Mouse (Mus musculus) NIH3T3 (cell line): ENCODE data around the gene Stap2.

ENCODE experiments used
- DNase-seq: peaks from one replicate; pipeline ENCODE4 v3.0.0-alpha.2; 2012; ENCODE audit warnings: low read depth

Stap2 gene

DNA sequence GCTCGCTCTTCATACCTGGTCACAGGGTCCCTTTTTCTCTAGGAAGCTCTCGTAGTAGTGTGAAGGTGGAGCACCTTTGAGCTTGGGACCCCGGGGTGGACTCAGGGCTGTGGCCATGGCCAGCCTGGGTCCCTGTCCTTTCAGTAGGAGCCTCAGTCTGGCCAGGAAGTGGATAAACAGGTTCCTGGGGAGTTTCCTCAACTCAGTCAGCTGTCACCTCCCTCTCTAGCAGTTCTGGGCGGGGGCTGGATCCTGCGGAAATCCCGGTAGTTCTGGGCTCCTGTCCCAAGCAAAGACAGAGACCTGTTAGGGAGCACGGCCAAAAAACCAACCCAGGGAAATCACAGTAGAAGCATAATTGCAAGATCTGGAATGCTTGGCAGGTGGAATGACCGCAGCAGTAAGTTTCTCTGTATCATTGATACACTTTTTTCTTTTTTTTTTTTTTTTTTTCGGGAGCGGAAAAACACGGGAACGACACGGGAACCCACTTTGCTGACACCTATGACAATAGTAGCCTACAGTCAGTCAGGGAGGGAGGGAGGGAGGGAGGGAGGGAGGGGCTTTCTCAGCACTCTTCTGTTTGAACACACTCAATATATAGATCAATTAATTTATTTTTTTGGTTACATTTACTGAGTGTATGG lies at the start of gene Stap2, which contains the start of gene Mpnd:
TSS of gene Stap2 (minus strand) at position 170 of the 647 bp plus-strand sequence.
TSS of gene Mpnd (plus strand) at position 297 of the 647 bp plus-strand sequence.
- peak; percentile 71 for DNase-seq

DNA sequence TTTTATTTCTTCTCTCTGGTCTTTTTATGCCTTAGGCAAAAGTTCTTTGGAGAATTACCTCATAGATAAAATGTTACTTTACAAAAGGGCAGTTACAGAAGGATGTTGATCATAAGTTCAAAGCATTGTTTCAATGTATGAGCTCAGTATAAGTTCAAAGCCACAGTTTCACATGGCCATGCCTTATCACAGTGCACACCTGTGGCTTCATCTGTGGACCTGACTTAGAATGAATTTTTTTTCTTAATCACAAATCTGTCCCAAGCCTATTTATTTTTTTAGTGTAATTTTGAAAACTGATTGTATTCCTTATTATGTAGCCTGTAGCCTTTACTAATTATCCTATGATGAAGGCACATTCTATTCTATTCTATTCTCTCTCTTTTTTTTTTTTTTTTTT lies 49.6 kb upstream of the Stap2 start:
- DNase-seq = no peak

DNA sequence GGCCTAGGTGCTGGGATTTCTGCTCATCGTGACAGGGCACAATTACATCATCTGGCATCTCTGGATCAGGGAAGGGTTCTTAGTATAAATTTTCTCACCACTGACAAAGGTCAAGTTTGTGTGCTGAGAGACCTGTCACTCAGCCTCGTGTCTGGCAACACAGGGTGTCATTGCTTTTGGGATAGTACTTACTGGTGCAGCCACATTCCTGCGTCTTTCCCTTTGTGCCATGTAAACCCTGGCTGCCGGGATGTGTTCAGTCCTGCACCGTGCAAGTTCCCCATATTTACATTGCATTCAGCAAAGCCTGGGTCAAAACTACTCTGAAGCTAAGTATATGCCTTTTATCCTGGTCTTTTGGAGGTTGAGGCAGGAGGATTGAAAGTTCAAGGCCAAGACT lies 46.0 kb upstream of the Stap2 start:
- DNase-seq = no peak

DNA sequence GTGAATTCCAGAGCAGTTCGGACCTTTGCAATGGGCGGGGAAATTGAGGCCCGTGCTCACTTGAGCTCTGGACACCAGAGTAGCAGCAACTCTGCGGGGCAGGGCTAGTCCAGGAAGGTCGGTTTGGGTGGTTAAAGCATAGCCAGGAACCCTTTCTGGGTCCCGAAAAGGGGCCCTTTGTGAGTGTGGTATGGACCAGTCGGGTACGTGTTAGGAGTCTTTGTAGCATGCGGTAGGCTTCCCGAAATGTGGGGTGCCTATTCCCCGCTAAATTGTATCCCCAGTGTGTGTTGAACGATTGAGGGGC lies 35.4 kb upstream of the Stap2 start:
- DNase-seq = peak; percentile 42

DNA sequence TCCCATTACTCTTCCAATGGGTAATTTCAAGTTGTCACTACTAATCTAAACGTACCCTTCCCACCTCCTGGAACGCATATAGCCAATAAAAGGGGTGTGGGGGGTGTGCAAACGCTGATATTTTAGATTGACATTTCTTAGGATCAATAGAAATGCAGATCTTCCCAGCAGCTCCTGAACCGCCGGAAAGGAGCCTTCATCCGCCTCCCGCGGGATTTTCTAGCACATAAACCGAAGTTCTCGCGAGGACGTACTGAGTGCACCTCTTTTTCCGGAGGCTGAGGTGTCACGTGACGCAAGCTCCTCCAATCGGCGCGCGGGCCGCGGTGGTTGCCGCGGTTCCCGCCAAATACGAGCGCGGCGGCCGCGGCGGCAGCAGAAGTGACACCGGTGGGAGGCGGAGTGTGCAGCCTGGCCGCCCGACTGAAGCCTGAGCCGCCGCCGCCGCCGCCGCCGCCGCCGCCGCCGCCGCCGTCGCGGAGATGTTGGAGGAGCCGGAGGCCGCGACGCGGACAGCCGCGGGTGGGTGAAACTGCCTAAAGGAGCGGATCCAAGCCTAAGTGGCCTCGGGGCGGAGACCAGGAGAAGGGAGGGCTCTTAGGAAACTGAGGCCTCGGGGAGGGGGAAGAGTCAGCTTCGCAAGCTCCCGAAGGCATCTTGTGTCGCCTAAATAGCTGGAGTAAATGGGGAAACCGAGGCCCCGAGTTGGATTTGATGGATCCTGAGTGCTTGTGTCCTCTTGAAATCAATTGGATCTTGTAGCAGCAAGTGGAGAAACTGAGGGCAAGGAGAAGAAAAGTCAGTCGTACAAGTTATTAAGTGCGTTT lies 34.9 kb upstream of the Stap2 start, which contains the start of gene Chaf1a:
TSS of gene Chaf1a (plus strand) at position 410 of the 827 bp plus-strand sequence.
- DNase-seq = peak; percentile 99

DNA sequence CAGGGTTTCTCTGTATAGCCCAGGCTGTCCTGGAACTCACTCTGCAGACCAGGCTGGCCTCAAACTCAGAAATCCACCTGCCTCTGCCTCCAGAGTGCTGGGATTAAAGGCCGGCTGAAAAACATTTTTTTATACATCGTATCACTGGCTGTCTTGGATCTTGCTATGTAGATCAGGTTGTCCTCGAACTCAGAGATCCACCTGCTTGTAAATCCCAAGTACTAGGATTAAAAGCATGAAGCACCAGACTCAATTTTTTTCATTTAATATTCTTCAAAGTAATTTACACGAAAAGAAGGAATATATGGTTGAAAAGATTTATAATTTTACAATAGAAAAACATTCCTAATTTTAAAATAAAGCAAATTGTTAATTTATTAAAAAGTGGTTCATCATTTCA lies 34.0 kb upstream of the Stap2 start:
- no peak for DNase-seq

DNA sequence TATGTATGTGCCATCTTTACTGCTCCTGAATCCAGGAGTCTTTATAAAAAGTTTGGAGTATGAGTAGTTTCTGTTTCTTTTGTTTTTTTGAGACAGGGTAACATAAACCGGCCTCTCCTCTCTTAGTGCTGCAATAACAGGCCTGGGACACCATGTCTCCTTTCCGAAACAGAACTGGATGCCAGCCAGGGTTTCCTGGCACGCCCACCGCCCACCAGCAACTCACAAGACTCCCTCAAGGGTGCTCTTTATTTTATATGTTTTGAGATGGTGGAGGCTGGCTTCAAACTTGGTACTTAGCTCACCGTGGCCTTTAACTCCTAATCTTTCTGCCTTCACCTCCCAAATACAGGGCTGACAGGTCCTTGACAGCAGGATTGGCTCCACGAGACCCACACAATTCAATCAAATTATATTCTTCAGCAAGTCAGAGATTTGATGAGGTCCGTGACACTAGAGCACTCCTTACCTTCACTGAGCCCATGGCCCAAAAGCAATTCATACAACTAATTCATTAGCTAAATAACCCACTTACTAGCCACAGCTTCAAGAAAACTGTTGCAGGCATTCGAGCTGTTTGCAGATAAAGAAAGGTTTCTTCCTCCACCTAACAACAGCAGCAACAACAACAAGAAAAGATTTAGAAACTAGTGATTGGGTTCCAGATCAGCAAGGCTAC lies 33.3 kb upstream of the Stap2 start:
- DNase-seq = peak; percentile 43

DNA sequence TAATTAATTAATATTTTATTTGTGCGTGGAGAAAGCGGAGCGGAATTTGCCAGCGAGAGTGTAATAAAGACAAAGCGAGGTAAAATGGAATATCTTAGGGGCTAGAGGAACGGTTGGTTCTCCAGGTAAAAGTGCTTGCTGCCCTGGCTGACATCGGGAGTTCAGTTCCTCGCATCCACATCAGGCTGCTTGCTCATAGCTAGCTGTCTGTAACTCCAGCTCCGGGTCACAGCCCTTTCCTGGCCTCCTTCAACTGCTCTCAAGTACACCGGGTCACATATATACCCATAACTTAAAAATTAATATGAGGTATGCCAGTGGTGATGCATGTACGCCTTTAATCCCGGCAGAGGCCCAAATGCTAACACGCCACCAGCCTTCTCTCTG lies 31.5 kb upstream of the Stap2 start:
- no peak for DNase-seq

DNA sequence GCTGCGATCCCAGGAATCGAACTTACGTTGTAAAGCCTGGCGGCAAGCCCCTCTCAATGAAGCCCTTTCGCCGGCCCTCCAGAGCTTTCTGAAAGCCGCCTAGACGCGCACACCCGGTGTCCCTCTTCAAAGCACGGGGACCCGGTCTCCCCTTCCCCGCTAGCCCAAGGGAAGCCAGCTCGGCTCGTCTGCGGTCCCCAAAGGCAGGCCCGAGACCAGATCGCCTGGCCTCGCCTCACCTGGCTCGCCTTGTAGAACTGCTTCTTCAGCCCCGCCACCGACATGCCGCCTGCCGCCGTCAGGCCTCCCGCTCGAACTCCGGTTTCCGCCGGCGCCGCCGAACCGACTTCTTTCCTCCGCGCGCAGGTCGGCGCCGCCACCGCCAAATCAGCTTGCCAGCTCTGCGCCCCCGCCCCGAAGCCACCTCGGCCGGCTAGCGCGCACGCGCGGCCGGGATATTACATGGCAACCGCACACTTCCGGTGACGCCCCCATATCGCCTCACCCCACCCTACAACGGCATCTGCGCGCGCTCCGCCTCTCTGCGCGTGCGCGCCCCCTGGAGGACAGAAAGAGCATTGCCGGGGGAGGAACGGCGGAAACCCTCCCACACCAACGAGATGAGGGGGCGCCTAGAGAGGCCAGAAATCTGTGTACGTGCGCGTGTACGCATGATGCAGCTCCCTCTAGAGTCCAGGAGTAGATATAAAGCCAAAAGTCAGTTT lies 31.0 kb upstream of the Stap2 start, which contains the start of gene Sh3gl1:
TSS of gene Sh3gl1 (minus strand) at position 460 of the 725 bp plus-strand sequence.
- DNase-seq = peak; percentile 99

DNA sequence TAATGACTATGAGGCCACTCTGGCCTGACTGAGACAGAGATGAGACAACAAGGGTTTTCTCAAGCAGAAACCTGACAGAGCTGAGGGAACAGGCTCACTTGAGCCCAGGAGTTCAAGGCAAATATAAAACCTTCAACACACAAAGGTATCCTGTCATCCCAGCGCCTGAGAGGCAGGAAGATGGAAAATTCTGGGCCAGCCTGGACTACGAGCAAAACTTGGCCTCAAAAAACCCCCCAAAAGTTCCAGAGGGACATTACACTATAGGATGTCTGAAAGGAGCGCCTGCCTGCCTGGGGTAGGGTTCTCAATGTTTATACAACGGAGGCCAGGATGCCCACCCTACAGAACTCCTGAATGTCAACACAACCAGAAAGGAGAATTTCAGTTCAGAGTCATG lies 29.8 kb upstream of the Stap2 start:
- DNase-seq = no peak

DNA sequence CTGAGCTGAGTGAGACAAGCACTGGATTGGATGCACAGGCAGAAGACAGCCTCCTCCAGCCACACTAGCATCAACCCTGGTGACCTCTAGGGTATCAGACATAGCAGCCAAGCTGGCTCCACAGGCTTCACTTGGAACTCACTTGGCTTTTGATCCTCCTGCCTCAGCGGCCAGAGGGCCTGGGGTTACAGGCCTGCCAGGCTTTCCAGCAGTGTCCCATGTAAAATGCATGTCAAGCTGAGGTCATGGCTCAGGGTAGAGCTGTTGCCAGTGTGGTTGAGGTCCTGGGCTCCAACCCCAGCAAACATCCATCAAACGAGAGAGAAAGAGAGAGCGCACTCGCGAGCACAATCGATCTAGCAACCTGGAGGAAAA lies 29.3 kb upstream of the Stap2 start:
- no peak for DNase-seq

DNA sequence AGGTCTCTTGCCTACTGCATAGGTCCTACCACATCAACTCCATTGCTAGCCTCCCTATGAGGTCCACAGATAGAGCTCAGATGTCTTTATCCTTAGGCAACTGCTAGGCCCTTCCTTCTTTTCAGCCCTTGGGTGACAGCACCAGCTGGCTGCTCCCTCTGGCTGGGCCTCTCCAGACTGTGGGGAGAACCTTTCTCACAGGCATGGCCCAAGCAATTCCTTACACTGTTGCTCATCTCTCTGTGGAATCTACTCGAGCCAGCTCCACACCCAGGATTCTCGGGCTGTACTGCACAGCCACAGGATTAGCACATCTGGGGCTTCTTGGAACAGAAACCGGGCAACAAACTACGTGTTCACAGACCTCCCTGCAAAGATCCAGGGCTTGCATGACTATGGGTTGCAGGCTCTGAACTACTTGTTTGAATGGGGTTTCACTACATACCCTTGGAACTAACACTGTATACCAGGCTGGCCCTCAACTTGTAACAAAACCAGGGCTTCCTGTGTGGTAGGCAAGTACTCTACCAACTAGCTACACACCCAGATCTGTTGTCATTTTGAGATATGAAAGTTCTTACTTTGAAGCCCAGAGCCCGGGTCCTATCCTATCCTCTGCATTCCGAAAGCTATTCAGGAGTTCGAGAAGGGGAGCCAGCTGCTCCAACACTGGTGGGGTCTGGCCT lies 28.8 kb upstream of the Stap2 start:
- peak; percentile 88 for DNase-seq

DNA sequence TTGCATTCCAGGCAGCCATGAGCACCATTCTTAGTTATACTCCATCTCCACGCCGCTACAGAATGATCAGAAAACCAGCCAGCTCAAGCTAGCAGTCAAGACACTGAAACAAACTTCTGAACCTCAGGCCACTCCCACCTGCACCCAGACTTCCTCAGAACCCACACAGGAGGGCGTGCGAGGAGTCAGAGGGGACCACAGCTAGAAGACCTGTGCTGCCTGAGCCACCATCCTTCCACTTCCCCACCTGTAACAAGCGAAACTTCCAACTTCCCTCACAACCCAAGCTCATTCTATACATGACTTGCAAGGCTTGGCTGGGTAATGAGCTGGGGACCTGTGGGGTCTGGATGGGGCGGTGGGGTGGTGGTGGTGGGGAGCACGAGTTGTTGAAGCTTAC lies 27.4 kb upstream of the Stap2 start:
- DNase-seq = no peak

DNA sequence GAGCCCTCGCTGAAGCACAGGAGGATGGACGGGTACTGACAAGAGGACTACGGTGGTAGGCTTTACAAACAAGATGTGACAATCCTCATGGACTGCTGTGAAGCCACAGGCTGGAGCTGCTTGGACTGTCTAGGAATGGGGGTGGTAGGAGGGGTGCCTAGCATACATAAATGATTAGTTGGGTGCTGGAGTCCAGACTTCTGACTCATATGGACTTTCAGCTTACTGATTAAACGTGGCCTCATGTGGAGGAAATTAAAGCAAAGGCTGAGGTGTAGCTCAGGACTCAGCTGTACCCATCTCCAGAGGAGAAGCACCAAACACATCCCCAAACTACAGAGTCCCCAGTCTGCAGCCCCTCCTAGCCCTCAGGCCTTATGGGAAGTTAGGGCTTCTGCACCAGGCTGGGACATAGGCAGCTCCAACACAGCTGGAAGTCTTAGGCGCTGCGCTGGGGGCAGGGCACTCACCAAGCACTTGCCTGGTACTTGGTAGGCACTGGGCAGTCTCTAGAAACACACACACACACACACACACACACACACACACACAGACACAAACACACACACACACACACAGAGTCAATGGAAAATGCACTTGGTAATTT lies 26.8 kb upstream of the Stap2 start:
- peak; percentile 65 for DNase-seq

DNA sequence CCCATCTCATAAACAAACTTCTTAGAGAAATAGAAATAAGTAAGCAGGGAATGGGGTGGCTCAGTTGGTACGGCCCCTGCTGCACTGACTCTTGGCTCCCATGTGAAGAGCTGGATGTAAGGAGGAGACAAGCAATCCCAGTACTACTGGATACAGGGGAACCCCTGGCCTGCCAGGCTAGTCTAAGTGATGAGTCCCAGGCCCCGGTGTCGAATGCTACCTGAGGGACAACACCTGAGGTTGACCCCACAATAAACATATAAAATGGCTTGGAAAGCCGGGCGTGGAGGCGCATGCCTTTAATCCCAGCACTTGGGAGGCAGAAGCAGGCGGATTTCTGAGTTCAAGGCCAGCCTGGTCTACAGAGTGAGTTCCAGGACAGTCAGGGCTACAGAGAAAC lies 26.0 kb upstream of the Stap2 start:
- no peak for DNase-seq

DNA sequence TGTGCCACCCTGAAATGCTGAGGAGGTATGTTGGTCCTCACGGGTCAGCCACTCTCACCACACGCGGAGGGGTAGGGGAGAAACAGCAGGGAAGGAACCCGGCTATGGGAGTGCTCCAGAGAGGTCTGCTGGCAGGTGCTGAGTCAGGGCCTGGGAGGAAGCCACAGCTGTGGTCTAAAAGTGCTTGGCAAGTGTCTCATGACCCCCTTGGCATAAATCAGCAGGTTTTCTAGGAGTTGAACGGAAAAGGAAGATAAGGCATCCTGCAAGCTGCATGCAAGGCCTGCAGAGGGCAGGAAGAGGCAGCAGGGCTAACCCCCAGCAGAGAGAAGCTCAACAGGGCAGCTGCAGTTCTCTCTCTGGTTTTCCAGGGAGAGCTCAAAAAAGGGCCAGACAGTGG lies 25.5 kb upstream of the Stap2 start:
- DNase-seq = peak; percentile 82

DNA sequence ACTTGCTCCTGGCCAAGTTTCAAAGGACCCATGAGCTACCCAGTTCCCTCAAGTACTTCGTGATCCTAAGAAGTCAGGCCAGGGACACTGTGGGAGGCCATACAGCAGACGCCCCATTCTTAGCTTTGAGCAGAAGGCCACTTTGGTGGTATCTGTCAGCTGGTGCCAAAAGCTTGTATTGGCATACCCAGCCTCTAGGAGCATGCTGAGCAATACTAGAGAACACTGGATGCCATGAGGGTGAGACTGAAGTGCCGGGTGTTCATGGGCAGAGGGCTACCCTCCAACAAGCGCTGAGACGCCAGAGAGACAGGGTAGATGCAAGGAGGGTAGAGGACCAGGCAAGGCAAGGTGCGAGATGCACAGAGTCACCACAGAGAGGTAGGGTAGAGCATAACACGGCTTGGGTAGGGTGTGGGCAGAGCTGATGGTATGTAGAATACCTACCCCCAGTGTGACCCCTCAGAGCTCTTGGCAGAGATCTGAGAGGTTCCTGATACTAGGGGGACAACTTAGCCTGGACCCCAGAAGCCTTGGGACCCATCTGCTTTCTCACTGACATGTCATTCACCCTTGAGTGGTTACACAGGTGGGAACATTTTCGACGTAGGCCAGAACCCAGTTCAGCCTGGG lies 25.0 kb upstream of the Stap2 start:
- DNase-seq = no peak

DNA sequence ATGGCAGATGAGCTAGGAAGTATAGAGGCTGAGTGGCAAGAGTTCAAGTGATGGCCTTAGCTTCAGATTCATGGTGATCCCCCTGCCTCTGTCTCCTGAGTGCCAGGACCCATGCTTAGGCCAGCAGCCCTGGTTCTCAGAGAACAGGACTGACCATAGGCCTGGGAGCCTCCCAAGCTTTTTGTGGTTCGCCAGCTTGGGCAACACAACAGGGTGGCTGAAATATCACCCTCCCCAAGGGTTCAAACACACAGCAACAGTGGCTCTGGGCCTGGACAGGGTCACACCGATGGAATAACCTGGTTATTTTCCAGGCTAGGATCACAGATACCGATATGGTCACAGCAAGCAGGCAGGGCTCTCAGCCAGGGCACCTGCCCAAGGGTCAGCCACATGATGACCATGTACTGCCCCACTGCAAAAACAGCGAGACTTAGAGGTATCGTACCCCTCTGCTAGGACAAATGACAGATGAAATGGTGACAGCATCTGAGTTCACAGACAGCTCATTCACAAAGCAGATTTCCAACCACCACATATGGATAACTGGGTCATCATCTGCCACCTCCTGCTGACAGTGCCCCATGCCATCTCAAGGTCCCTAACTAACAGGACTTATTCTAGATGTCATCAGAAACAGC lies 22.5 kb upstream of the Stap2 start:
- DNase-seq = no peak

DNA sequence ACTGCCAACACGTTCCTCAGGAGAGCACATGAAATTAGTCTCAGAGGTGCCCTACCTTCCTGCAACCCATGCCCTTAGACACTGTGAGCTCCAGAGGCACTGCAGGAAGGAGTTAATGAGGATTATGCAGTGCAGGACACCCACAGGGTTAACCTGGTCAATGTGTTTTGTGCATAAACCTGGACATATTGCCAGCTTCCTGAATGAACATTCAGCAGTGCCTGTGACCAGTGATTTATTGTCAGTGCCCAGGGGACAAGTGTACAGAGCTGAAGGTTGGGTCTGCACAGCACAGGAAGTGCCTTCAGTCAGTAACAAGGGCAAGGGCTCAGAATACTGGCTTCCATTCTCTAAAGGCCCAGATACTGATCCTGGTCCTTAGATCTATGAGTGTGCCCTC lies 21.5 kb upstream of the Stap2 start:
- DNase-seq = no peak

DNA sequence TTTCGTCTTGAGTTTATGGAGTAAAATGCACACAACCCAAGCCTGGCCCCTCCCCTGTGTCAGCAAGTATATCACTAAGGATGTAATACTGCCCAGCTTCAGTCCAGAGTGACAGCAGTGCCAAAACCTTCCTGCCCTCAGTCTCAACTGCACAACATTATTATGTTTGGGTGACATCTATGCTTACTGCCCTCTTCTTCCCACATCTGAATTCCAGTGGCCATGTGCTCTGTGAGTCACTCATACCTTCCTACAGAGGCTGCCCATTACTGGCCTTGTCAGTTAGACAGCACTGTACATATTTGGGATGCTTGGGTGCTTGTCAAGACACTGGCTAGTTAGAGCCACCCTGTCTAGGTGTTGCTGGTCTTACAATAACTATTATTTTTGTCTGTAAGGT lies 20.9 kb upstream of the Stap2 start:
- peak; percentile 71 for DNase-seq
